Mouse (Mus musculus): ENCODE measurements around the gene Gm11758.
"Not testable (repeated sequence)": the region's sequence is repeated elsewhere in the genome, so short reads cannot be mapped to it uniquely, and the experiment has no call there.

Gene Gm11758

DNA sequence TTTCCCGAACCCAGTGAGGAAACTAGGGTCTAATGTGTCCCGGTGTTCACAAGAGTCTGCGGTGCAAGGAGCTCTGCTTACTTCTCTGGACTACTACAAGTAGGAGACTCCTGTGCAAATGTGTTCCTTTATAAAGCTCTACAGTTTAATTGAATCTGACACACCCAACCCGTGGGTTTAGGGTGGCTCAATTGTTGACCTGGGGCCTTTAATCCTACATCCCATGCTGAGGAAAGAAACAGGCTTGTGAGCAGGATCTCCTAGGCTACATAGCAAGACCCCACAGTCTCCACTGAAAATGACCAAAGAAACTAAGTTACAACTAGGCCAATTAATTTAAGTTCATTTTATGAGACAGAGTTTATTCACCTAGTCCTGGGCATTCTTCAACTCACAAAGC, at the start of gene Gm11758:
TSS of gene Gm11758 (minus strand) at position 101 of the 400 bp plus-strand sequence.
- DNase-seq (ENCODE audit: low read depth, low spot score) = not testable (repeated sequence)

- DNase-seq (ENCODE audit: low read depth, low spot score) = not testable (repeated sequence)
Observed at GRCm38 (mm10) chr4:73920660-73921059, 44.6 kb upstream of the Gm11758 start, which contains the start of gene Gm11756. Gene Gm11756 (minus strand): TSS chr4:73920760.

DNA sequence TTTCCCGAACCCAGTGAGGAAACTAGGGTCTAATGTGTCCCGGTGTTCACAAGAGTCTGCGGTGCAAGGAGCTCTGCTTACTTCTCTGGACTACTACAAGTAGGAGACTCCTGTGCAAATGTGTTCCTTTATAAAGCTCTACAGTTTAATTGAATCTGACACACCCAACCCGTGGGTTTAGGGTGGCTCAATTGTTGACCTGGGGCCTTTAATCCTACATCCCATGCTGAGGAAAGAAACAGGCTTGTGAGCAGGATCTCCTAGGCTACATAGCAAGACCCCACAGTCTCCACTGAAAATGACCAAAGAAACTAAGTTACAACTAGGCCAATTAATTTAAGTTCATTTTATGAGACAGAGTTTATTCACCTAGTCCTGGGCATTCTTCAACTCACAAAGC, 29.8 kb upstream of the Gm11758 start, which contains the start of gene Gm13871:
TSS of gene Gm13871 (minus strand) at position 101 of the 400 bp plus-strand sequence.
- not testable (repeated sequence) for DNase-seq (ENCODE audit: low read depth, low spot score)

GRCm38 (mm10) chr4:73891012-73891411, 14.9 kb upstream of the Gm11758 start, which contains the start of gene Gm11757:
Gene Gm11757 (minus strand): TSS chr4:73891112.
- DNase-seq (ENCODE audit: low read depth, low spot score) = not testable (repeated sequence)

DNA sequence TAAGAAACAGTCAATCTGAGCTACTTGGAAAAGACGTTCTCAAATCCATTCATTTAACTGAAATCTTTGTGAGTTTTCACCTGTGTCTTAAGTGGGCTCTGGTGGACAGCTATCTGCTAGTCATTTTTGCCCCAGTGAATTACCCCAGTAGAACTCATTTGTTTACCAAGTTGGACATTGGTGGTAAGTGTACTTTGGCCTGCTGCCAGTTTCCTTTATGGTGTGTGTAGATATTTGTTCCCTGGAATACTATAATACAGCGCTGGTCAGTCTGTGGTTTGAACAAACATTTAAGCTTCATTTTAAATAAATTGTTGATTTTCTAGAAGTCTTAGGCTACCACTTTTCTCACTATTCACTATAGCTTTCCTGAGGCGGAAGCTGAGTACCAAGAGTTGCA, 49.5 kb downstream of the Gm11758 start:
- no peak for DNase-seq (ENCODE audit: low read depth, low spot score)
